Mouse (Mus musculus): ENCODE data around the gene Ccdc70. TPM values are rescaled to one million over a fixed set of nuclear protein-coding genes. Genes with fewer than 3 reads are reported as not detected.
"Not testable (repeated sequence)": the region's sequence is repeated elsewhere in the genome, so short reads cannot be mapped to it uniquely, and the experiment has no call there.

Gene Ccdc70
- polyA plus RNA-seq (2014; fragmentation: Nextera tagmentation; extraction: Ambion mirVana), result not detected in 2 replicates

- Histone ChIP-seq H3K36me3 (ENCODE audit: control insufficient read depth, insufficient read depth, low read length) (no peaks in the 10 kb centered on the region), H3K9ac (ENCODE audit: low read depth, low read length) (no peak within 1 kb of the TSS), H3K4me3 (ENCODE audit: low read depth, low read length) (no peak within 1 kb of the TSS), H3K27ac (ENCODE audit: low read depth, low read length) (no peak within 1 kb of the TSS), H3K27me3 (replicated peaks; ENCODE audit: control insufficient read depth, insufficient read depth, low read length) (no peaks in the 10 kb centered on the region), H3K4me2 (no peak within 1 kb of the TSS), H3K4me1 (replicated peaks; ENCODE audit: control insufficient read depth, insufficient read depth, low read length) (no peaks in the 10 kb centered on the region), H3K9me3 (ENCODE audit: control insufficient read depth, low read length) (no peaks in the 10 kb centered on the region)
- ATAC-seq (replicated peaks; ENCODE audit: low FRiP score), result no peak
- WGBS, result 76% methylated on average over 3 of the region's 3 CpGs
- no peak for DNase-seq (ENCODE audit: low spot score)
Observed at GRCm38 (mm10) chr8:21969475-21969874, at the start of gene Ccdc70. TSS of gene Ccdc70 (plus strand) at chr8:21969775.

- ATAC-seq (replicated peaks; ENCODE audit: low FRiP score); H3K4me1 ChIP-seq (replicated peaks; ENCODE audit: control insufficient read depth, insufficient read depth, low read length); H3K9ac ChIP-seq (ENCODE audit: low read depth, low read length); H3K4me2 ChIP-seq; H3K36me3 ChIP-seq (ENCODE audit: control insufficient read depth, insufficient read depth, low read length); H3K4me3 ChIP-seq (ENCODE audit: low read depth, low read length); H3K27me3 ChIP-seq (replicated peaks; ENCODE audit: control insufficient read depth, insufficient read depth, low read length); DNase-seq (ENCODE audit: low spot score); H3K27ac ChIP-seq (ENCODE audit: low read depth, low read length); H3K9me3 ChIP-seq (ENCODE audit: control insufficient read depth, low read length): not testable (repeated sequence)
- 80% methylated on average over 3 of the region's 3 CpGs for WGBS
Observed at GRCm38 (mm10) chr8:21930754-21931153, 38.8 kb upstream of the Ccdc70 start.

GRCm38 (mm10) chr8:21932610-21933009, 37.0 kb upstream of the Ccdc70 start, which contains the start of gene Defb15:
TSS of gene Defb15 (minus strand) at chr8:21932710.
- no peak within 1 kb of the TSS for H3K4me3 ChIP-seq (ENCODE audit: low read depth, low read length)
- H3K9ac ChIP-seq (ENCODE audit: low read depth, low read length), result no peak within 1 kb of the TSS
- H3K4me2 ChIP-seq, result no peak within 1 kb of the TSS
- no peaks in the 10 kb centered on the region for H3K27me3 ChIP-seq (replicated peaks; ENCODE audit: control insufficient read depth, insufficient read depth, low read length)
- 87% methylated on average over 6 of the region's 6 CpGs for WGBS
- H3K27ac ChIP-seq (ENCODE audit: low read depth, low read length), result no peak within 1 kb of the TSS
- no peaks in the 10 kb centered on the region for H3K9me3 ChIP-seq (ENCODE audit: control insufficient read depth, low read length)
- no peak for ATAC-seq (replicated peaks; ENCODE audit: low FRiP score)
- no peaks in the 10 kb centered on the region for H3K36me3 ChIP-seq (ENCODE audit: control insufficient read depth, insufficient read depth, low read length)
- H3K4me1 ChIP-seq (replicated peaks; ENCODE audit: control insufficient read depth, insufficient read depth, low read length), result no peaks in the 10 kb centered on the region
- no peak for DNase-seq (ENCODE audit: low spot score)

- not testable (repeated sequence) for ATAC-seq (replicated peaks; ENCODE audit: low FRiP score); DNase-seq (ENCODE audit: low spot score); H3K27me3 ChIP-seq (replicated peaks; ENCODE audit: control insufficient read depth, insufficient read depth, low read length); H3K36me3 ChIP-seq (ENCODE audit: control insufficient read depth, insufficient read depth, low read length); H3K27ac ChIP-seq (ENCODE audit: low read depth, low read length); H3K4me3 ChIP-seq (ENCODE audit: low read depth, low read length); H3K4me1 ChIP-seq (replicated peaks; ENCODE audit: control insufficient read depth, insufficient read depth, low read length); H3K4me2 ChIP-seq; H3K9ac ChIP-seq (ENCODE audit: low read depth, low read length); H3K9me3 ChIP-seq (ENCODE audit: control insufficient read depth, low read length)
- 77% methylated on average over 4 of the region's 4 CpGs for WGBS
Observed at GRCm38 (mm10) chr8:21938052-21938451, 31.5 kb upstream of the Ccdc70 start, which contains the start of gene Defb35. TSS of gene Defb35 (plus strand) at chr8:21938352.

- H3K9me3 ChIP-seq (ENCODE audit: control insufficient read depth, low read length), result no peaks in the 10 kb centered on the region
- no peaks in the 10 kb centered on the region for H3K27me3 ChIP-seq (replicated peaks; ENCODE audit: control insufficient read depth, insufficient read depth, low read length)
- DNase-seq (ENCODE audit: low spot score) (no peak), ATAC-seq (replicated peaks; ENCODE audit: low FRiP score) (no peak)
- no peak within 1 kb of the TSS for H3K4me3 ChIP-seq (ENCODE audit: low read depth, low read length)
- 85% methylated on average over 6 of the region's 6 CpGs for WGBS
- H3K27ac ChIP-seq (ENCODE audit: low read depth, low read length), result no peak within 1 kb of the TSS
- no peaks in the 10 kb centered on the region for H3K4me1 ChIP-seq (replicated peaks; ENCODE audit: control insufficient read depth, insufficient read depth, low read length)
- H3K9ac ChIP-seq (ENCODE audit: low read depth, low read length), result no peak within 1 kb of the TSS
- no peaks in the 10 kb centered on the region for H3K36me3 ChIP-seq (ENCODE audit: control insufficient read depth, insufficient read depth, low read length)
- H3K4me2 ChIP-seq, result no peak within 1 kb of the TSS
Observed at GRCm38 (mm10) chr8:21946462-21946861, 23.1 kb upstream of the Ccdc70 start, which contains the start of gene Defb13. TSS of gene Defb13 (plus strand) at chr8:21946762.

- no peak overlapping the region for H3K4me3 ChIP-seq (ENCODE audit: low read depth, low read length)
- H3K9me3 ChIP-seq (ENCODE audit: control insufficient read depth, low read length), result no peaks in the 10 kb centered on the region
- no peaks in the 10 kb centered on the region for H3K4me1 ChIP-seq (replicated peaks; ENCODE audit: control insufficient read depth, insufficient read depth, low read length)
- WGBS, result 77% methylated on average over 9 of the region's 9 CpGs
- H3K4me2 ChIP-seq, result no peak overlapping the region
- H3K36me3 ChIP-seq (ENCODE audit: control insufficient read depth, insufficient read depth, low read length), result no peaks in the 10 kb centered on the region
- H3K27ac ChIP-seq (ENCODE audit: low read depth, low read length), result no peak overlapping the region
- H3K27me3 ChIP-seq (replicated peaks; ENCODE audit: control insufficient read depth, insufficient read depth, low read length), result no peaks in the 10 kb centered on the region
- ATAC-seq (replicated peaks; ENCODE audit: low FRiP score), result no peak
- no peak for DNase-seq (ENCODE audit: low spot score)
- H3K9ac ChIP-seq (ENCODE audit: low read depth, low read length), result no peak overlapping the region
Observed at GRCm38 (mm10) chr8:21947311-21948017, 22.1 kb upstream of the Ccdc70 start.

- no peaks in the 10 kb centered on the region for H3K4me1 ChIP-seq (replicated peaks; ENCODE audit: control insufficient read depth, insufficient read depth, low read length)
- H3K9ac ChIP-seq (ENCODE audit: low read depth, low read length), result no peak overlapping the region
- ATAC-seq (replicated peaks; ENCODE audit: low FRiP score), result no peak
- peak; percentile 32 for DNase-seq (ENCODE audit: low spot score)
- WGBS, result 8% methylated on average over 9 of the region's 9 CpGs
- H3K27me3 ChIP-seq (replicated peaks; ENCODE audit: control insufficient read depth, insufficient read depth, low read length), result no peaks in the 10 kb centered on the region
- no peaks in the 10 kb centered on the region for H3K9me3 ChIP-seq (ENCODE audit: control insufficient read depth, low read length)
- no peak overlapping the region for H3K4me2 ChIP-seq
- no peak overlapping the region for H3K4me3 ChIP-seq (ENCODE audit: low read depth, low read length)
- H3K36me3 ChIP-seq (ENCODE audit: control insufficient read depth, insufficient read depth, low read length), result no peaks in the 10 kb centered on the region
- H3K27ac ChIP-seq (ENCODE audit: low read depth, low read length), result no peak overlapping the region
Observed at GRCm38 (mm10) chr8:21955321-21955720, 14.3 kb upstream of the Ccdc70 start.

DNA sequence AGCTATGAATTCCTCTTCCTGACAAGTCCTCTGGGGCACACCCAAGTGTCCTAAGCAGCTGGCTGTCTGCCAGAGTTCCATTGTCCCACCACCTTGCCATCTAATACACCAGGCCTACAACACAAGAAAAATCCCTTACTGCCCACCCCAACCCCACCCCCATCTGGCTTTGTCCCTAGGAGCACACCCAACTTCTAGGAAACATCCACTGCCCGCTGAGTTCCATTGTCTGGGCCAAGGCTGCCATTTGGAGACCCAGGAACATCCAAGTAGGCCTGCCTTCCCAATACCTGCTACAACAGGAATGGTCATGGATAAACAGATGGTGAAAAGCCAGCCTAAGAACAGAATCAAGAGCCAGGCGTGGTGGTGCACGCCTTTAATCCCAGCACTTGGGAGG, 13.2 kb upstream of the Ccdc70 start:
- no peak for DNase-seq (ENCODE audit: low spot score)
- H3K27ac ChIP-seq (ENCODE audit: low read depth, low read length), result no peak overlapping the region
- H3K9ac ChIP-seq (ENCODE audit: low read depth, low read length), result no peak overlapping the region
- no peaks in the 10 kb centered on the region for H3K36me3 ChIP-seq (ENCODE audit: control insufficient read depth, insufficient read depth, low read length)
- no peaks in the 10 kb centered on the region for H3K4me1 ChIP-seq (replicated peaks; ENCODE audit: control insufficient read depth, insufficient read depth, low read length)
- H3K9me3 ChIP-seq (ENCODE audit: control insufficient read depth, low read length), result no peaks in the 10 kb centered on the region
- WGBS, result 83% methylated on average over 3 of the region's 3 CpGs
- H3K4me3 ChIP-seq (ENCODE audit: low read depth, low read length), result no peak overlapping the region
- no peaks in the 10 kb centered on the region for H3K27me3 ChIP-seq (replicated peaks; ENCODE audit: control insufficient read depth, insufficient read depth, low read length)
- H3K4me2 ChIP-seq, result no peak overlapping the region
- ATAC-seq (replicated peaks; ENCODE audit: low FRiP score), result no peak

GRCm38 (mm10) chr8:21958414-21958813, 11.2 kb upstream of the Ccdc70 start, which contains the start of gene Fam90a1a:
TSS of gene Fam90a1a (plus strand) at chr8:21958714.
- 79% methylated on average over 2 of the region's 2 CpGs for WGBS
- Histone ChIP-seq H3K4me1 (replicated peaks; ENCODE audit: control insufficient read depth, insufficient read depth, low read length) (no peaks in the 10 kb centered on the region), H3K27me3 (replicated peaks; ENCODE audit: control insufficient read depth, insufficient read depth, low read length) (no peaks in the 10 kb centered on the region), H3K36me3 (ENCODE audit: control insufficient read depth, insufficient read depth, low read length) (no peaks in the 10 kb centered on the region), H3K27ac (ENCODE audit: low read depth, low read length) (no peak within 1 kb of the TSS), H3K4me3 (ENCODE audit: low read depth, low read length) (no peak within 1 kb of the TSS), H3K9ac (ENCODE audit: low read depth, low read length) (no peak within 1 kb of the TSS), H3K9me3 (ENCODE audit: control insufficient read depth, low read length) (no peaks in the 10 kb centered on the region), H3K4me2 (no peak within 1 kb of the TSS)
- ATAC-seq (replicated peaks; ENCODE audit: low FRiP score), result no peak
- no peak for DNase-seq (ENCODE audit: low spot score)
